Mouse (Mus musculus): ENCODE measurements around the gene Cmpk2.
"Not testable (repeated sequence)": the region's sequence is repeated elsewhere in the genome, so short reads cannot be mapped to it uniquely, and the experiment has no call there.

Gene Cmpk2

DNA sequence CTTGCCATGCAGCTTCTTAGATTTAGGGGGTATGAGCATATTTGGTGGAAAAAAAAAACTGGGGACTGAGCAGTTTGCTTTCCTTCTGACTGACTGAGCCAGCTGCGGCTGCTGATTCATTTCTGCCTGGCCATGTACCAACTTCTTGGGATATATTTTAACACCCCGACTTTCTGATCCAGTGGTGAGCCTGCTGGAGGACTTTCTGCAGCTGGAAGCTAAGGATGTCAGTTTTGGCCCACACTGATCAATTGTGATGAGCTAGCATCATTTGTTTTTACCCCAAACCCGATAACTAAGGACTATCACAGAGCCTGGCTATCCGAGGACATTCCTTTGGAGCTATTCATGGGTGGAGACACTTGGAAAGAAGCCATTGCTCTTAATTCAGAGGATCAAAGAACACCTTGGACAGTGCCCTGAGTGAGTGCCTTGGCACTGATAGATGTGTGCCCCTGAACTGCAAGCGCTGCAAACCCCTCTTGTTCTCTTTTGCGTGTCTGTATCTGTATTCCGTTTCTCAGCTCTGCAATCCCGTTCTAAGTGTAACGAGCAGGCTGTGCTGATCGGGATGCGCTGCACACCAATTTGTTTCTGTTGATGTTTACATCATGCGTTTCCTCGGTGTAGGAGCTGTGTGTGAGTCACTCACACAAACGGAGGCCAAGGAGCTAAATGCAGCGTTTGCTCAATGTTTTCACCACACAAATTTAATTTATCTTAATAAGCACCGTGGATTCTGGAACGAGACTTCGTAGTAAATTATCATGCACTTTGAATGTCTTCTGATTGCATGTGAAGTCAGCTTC is 9.4 kb downstream of the Cmpk2 start:
- no peak for DNase-seq (ENCODE audit: low spot score in 2 of 2)

DNA sequence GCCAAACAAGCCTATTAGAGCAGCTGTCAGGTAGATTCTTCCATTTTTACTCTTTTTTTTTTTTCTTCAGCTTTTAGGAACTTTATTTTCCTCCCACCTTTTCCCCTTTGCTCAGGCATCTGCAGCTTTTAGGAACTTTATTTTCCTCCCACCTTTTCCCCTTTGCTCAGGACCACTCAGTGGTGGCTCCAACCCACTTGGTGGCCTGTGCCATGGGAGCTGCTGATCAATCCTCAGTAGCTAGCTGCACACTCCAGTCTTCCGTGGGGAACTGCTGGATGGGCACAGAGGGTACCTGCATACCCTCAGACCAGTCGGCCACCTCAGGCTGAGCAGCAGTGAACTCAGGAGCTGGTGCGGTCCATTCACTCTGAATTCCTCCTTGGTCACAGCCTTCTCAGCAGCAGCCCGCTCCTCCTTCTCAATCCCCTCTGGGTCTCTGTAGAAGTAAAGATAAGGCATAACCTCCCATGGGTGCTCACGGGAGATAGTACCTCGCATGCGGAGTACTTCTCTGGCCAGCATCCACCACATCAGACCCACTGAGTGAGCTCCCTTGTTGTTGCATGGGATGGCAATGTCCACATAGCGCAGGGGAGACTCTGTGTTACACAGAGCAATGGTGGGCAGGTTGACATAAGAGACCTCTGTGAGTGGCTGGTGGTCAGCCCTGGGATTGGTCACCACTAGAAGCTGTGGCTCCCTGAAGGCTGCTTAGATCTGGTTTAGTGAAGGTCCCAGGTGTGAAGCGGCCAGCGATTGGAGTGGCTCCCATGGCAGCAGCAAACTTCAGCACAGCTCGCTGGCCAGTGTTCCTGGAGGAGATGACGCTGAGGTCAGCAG is 17.0 kb downstream of the Cmpk2 start:
- DNase-seq (ENCODE audit: low spot score in 2 of 2): not testable (repeated sequence)

DNA sequence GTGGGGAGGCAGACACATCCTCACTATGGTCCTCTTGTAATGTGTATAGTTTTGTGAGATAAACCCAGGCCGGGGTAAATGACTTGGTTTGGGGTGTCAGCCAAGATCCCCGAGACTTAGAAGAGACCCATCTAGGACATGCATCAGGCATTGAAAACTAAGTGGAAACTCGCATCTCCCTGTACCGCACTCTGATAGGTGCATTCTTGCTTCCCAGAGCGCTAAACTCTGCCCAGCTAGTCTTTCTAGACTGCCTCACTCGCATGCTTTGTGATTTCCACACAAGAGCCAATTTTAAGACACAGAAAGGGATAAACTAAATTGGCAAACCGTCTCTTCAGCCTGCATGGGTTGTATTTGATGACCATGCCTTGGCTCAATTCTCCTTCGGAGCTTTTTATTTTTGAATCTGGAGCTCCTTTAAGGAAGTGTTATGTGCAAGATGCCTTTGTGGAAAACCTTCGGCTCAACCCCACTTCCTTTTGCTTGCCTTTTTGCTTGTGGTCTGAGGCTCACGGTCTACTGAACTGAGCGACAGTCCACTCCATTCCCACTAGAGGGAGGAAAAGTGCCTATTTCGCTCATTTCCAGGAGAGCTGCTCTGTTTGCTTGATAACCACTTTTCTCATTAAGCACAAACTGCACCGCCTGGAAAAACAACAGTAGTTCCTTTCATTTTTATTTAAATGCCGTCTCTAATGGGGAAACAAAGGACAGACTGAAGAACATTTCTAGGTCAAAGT is 19.0 kb downstream of the Cmpk2 start:
- peak in 1 of 2 experiments; percentile 39 for DNase-seq (ENCODE audit: low spot score in 2 of 2)

DNA sequence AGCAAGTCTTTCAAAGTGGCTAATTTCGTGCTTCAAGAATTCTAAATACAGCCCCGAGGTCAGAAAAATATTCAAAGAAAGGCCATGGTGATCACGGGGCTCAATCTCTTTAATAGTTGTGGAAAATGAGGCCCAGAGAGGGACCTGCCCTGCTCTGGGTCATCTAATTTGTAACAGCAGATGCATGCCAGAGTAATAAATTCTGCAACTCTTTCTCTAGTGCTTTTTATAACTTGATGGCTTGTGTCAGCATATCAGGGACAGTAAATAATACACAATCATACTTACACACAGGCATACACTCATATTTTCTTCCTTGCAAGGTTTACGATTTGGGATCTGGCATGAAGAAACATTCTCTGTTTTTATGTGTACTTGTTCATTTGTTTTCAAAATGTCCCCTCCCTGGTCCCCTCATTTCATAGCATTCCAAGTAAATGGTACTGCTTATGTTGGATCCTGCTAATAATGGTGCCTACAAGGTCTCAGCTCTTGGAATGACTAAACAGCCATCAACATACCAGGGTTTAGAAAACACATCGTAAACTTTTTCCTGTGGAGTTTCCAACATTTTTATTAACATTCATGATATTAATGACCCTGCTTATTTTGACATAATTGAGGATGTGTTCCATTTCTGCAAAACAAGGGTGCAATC is 19.7 kb downstream of the Cmpk2 start:
- DNase-seq (ENCODE audit: low spot score in 2 of 2): no peak

DNA sequence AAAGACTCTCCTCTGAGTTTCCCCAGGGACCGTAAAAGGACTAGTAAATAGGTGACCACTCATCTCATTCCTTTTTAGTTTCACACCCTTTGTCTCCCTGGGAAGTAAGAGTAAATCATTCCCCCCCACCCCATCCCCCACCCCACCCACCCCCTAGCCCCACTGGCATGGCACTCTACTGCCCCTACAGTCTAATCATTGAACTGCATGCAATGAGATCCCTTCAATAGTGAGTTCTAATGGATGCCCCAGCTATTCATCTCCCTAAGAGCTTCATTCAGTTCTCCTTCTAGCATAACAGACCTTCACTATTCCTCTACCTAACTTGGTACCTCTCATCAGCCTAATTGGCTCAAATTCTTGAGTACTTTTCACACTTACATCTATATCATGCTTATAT is 20.9 kb downstream of the Cmpk2 start:
- DNase-seq (ENCODE audit: low spot score in 2 of 2): no peak

DNA sequence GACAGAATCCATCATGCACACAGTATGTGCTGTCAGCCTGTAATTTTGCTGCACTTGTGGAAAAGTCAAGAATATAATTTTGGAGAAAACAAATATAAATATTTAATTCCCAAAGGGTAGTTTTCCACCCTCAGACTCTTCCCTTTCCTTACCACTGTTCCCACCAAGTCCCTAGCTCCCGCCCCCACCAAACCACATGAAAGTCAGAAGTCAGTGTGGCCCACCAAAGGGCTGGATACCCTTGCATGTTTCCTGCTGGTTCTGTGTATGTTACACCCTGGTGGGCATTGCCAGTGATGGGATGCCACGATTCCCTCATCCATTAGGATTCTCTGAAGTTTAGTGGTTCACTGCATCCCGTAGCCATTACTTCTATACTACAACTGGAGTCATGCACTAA is 32.0 kb downstream of the Cmpk2 start:
- DNase-seq (ENCODE audit: low spot score in 2 of 2): no peak

DNA sequence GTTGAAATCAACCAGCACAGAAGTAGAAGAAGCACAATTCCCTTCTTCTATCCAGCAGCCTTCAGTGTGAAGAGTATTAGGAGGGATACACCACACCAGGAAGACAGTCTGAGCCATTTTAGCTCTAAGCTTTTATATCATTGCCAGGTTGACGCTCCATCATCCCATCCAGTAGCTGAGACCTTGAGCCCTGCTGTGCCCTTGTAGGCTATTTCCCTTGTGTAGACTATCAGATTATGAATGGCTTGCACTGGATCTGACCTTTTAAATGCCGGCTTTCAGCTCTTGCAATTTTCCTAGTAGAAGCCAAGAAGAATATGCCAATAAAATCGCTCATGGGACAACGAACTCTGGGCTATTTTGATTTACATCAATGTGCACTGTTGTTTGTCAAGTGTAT is 42.0 kb downstream of the Cmpk2 start:
- no peak for DNase-seq (ENCODE audit: low spot score in 2 of 2)

DNA sequence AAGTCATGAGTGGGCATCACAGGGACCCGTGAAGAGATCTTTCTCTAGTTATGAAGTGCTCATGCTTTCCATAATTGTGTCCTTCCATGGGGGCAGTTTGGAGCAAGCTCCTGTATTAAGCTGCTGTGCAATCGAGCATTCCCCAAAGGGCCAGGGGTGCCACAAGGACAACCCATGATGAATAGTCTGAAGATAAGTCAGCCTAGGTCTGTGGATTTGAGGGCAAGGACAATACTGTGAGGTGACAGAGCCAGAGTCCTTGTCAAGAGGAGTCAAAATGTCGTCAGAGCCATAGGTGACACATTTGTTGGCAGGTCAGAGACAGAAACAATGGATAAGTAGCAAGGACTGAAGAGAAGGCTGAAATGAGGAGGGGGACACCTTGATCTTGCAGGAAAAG is 49.2 kb downstream of the Cmpk2 start:
- no peak for DNase-seq (ENCODE audit: low spot score in 2 of 2)

DNA sequence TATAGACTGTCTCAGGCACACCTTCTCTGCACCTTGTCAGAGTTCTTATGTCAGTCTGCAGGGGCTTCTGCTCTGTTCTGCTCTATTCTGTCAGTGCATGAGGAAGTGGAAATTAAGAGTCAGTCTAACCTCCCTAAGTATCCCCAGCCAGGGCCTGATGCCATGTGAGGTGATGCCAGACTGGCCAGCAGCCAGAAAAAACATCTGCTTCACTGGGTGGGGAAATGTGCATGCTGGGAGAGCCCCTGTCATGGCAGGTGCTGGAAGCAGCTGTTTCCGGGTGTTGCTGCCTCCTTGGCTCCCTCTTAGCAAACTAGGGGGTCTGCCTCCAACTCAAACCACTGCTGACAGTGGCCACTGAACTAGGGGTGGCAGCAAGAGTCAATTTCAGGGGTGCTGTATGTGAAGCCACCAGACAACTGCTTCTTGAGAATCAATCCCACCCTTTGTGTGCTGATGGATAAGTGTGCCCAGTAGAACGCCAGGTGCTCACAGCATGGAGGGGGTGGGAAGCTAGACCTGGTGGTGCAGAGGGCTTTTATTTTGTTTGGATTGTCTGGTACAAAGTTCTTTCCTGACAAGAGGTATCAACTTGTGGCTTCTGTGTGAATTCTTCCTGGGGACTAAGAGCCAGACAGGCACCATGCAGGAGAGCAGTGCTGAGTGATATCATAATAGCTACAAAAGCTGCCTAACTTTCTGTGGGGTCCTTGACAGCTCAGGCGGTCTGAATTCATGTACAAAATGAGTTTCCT is 56.1 kb downstream of the Cmpk2 start:
- no peak for DNase-seq (ENCODE audit: low spot score in 2 of 2)

DNA sequence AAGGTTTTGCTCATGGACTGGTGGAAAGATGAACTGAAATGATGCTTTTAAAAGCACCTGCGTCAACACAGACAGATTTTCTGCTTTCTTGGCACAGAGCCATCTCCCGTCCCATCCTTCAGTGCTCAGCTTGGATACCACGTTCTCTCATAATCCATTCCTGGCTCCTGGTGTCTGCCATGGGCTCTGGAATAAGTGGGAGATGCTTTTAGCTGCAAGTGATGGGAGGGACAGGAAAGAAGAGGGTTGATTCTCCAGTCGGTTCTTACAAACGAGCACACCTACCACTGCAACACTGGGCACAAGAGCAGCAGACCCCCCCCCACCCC is 56.7 kb downstream of the Cmpk2 start:
- DNase-seq (ENCODE audit: low spot score in 2 of 2): peak in 1 of 2 experiments; percentile 38

Data from right cerebral cortex, postnatal 36 days (tissue).